Mouse (Mus musculus) lung, embryonic 16.5 days (tissue): ENCODE results near the gene Col6a3. TPM values are rescaled to one million over a fixed set of nuclear protein-coding genes. Genes with fewer than 3 reads are reported as not detected.

Experiments
- ATAC-seq: fragments of 200-750 bp; cut with Nextera tagmentation; 2 replicates; pipeline ENCODE4 v1.8.0; 2017; ENCODE audit warnings: low read depth, mild to moderate bottlenecking, moderate library complexity
- H3K27ac ChIP-seq: fragments of 300-500 bp; sonication (generic); 2 replicates; pipeline ENCODE4 v1.5.1; 2014; ENCODE audit warnings: mild to moderate bottlenecking, control low read depth, low read length
- H3K27me3 ChIP-seq: fragments of 300-500 bp; sonication (generic); 2 replicates; pipeline ENCODE4 v1.6.1; 2014; ENCODE audit warnings: low read depth, low read length, mixed read lengths; ENCODE audit not compliant: control insufficient read depth, insufficient read depth
- H3K36me3 ChIP-seq: fragments of 300-500 bp; sonication (generic); 2 replicates; pipeline ENCODE4 v1.6.1; 2014; ENCODE audit warnings: low read length; ENCODE audit not compliant: control insufficient read depth, insufficient read depth
- H3K4me1 ChIP-seq: fragments of 300-500 bp; sonication (generic); replicated peaks from 2 replicates; pipeline ENCODE4 v1.6.1; 2014; ENCODE audit warnings: low read length, mixed read lengths; ENCODE audit not compliant: control insufficient read depth, insufficient read depth
- H3K4me2 ChIP-seq: fragments of 300-500 bp; sonication (generic); 2 replicates; pipeline ENCODE4 v1.6.1; 2014; ENCODE audit warnings: low read depth, low read length, control low read depth
- H3K4me3 ChIP-seq: fragments of 300-500 bp; sonication (generic); 2 replicates; pipeline ENCODE4 v1.5.1; 2014; ENCODE audit warnings: mild to moderate bottlenecking, low read length, control low read depth
- H3K9ac ChIP-seq: fragments of 300-500 bp; sonication (generic); 2 replicates; pipeline ENCODE4 v1.6.1; 2014; ENCODE audit warnings: low read length, control low read depth
- H3K9me3 ChIP-seq: fragments of 300-500 bp; sonication (generic); 2 replicates; pipeline ENCODE4 v1.6.1; 2016; ENCODE audit warnings: low read length; ENCODE audit not compliant: control insufficient read depth
- WGBS: fragments of 180-500 bp; shearing (Covaris S2); extraction: QIAGEN DNeasy Blood & Tissue Kit; methylation state at CpG from one replicate; pipeline ENCODE4 v1.1.7; 2014; 5-methylcytosine and 5-hydroxymethylcytosine counted together
- polyA plus RNA-seq: library from polyadenylated mRNA; unstranded; fragments of >200 nt; fragmentation: Nextera tagmentation; extraction: Ambion mirVana; gene quantifications from 2 replicates; pipeline ENCODE4 v1.2.1, GENCODE M21; 2015

Col6a3 gene
- polyA plus RNA-seq, 1 experiment from 2014 or later, result 107 TPM

DNA sequence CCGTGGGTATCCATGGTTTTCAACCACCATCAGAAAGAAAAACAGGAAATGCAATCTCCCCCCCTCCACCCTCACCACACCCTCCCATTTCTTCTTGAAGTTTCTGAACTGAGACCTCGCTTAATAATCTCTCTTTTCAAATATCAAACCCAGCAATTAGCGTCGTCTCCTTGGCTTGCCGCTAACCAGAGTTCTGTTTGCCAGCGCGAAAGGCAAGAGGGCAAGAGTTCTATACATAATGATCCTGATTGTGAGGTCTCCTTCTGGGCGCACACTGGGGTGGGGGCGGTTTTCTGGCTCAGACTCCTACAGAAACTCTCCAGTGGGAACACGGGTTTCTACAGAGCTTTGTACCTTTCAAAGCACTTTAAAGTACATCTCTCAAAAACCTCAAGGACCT is 1.4 kb upstream of the Col6a3 start:
- WGBS, result 46% methylated on average over 10 of the region's 10 CpGs
- H3K9ac ChIP-seq, result no peak overlapping the region
- no peaks in the 10 kb centered on the region for H3K27me3 ChIP-seq
- H3K4me2 ChIP-seq, result no peak overlapping the region
- no peak overlapping the region for H3K4me3 ChIP-seq
- H3K27ac ChIP-seq, result no peak overlapping the region
- ATAC-seq, result no peak
- no peaks in the 10 kb centered on the region for H3K9me3 ChIP-seq
- no peaks in the 10 kb centered on the region for H3K36me3 ChIP-seq
- peaks cover 13% of the 10 kb centered on the region for H3K4me1 ChIP-seq

DNA sequence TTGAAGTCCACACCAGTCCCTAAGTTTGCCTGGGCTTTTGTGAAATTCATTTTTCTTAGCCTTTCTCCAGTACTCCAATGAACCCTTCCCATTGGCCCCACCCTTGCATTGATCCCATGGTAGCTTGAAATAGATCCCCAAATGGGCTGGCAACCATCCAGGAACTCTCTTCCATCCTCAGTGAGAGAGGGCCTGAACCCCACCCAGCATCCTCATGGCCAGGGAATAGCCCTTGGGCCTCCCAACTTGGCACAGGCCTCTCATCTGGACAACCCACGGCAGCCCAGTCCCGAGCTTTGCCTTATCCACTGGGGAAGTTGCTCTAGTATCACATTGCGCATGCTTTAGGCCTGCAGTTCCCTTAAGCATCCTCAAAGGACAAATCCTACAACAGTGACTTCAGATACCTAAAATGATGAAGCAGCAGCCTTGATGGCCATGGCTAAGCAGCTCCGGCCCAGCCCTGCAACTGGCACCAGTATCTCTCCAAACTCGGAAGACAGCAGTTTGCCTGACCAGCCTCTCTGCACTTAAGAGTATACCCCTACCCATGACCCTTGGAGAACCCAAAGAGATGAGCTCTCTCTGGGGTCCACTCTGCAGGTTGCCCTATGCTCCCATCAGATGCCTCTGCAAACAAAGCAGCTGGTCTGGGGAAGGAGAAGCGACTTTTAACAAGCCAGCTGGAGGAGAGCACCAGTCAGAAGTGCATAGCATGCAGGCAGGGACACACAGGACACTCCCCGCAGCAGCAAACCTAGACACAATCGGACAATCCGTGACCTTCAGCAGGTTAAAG is 783 bp downstream of the Col6a3 start:
- Histone ChIP-seq H3K27me3 (no peaks in the 10 kb centered on the region), H3K4me1 (peaks cover 21% of the 10 kb centered on the region), H3K4me3 (peak overlapping the region; percentile 48), H3K9ac (peak overlapping the region; percentile 65), H3K36me3 (no peaks in the 10 kb centered on the region), H3K27ac (peak overlapping the region; percentile 75), H3K4me2 (peak overlapping the region; percentile 60), H3K9me3 (no peaks in the 10 kb centered on the region)
- 54% methylated on average over 9 of the region's 9 CpGs for WGBS
- ATAC-seq, result no peak

DNA sequence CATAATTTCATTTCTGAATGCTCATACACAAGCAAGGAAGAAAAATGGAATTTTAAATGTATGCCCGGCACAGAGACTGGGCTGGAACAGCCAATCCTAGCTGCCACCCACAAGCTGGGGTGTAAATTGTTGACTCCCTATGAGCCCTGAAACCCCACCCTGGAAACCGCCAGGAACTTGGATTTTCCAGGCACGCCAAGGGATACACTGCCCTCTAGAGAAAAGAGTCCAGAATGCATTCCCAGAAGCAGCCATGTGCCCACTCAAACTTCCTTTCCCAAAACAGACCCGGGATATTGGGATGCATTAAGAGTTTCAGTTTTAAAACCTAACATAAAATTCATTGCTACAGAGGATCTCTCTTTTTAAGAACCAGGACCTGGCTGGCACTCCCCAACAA is 3.5 kb downstream of the Col6a3 start:
- peak overlapping the region; percentile 48 for H3K4me3 ChIP-seq
- H3K4me1 ChIP-seq, result peaks cover 42% of the 10 kb centered on the region
- WGBS, result 2% methylated on average over 4 of the region's 4 CpGs

DNA sequence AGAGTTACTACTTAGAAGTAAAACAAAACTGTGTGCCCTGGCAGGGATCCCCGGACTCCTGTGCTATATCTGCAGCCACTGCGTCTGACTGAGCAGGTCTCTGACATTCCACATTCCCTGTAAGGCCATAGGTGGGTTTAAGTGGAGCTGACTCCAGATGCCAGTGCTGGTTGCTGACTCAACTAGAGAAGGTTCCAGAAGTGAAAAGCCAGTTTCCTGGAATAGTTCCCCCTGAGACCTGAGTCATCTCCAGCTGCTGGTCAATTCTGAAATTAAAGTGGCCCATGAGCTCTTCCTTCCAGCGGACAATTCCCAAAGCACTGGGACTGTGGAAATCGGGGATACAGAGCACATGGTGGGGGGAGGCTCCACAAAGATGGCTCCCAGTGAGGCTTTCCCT is 5.1 kb downstream of the Col6a3 start:
- peak overlapping the region; percentile 33 for H3K4me2 ChIP-seq
- H3K4me3 ChIP-seq, result peak overlapping the region; percentile 20
- H3K36me3 ChIP-seq, result no peaks in the 10 kb centered on the region
- no peaks in the 10 kb centered on the region for H3K9me3 ChIP-seq
- peak overlapping the region; percentile 42 for H3K9ac ChIP-seq
- H3K27ac ChIP-seq, result peak overlapping the region; percentile 85
- WGBS, result 58% methylated on average over 4 of the region's 4 CpGs
- no peak for ATAC-seq
- H3K27me3 ChIP-seq, result no peaks in the 10 kb centered on the region
- H3K4me1 ChIP-seq, result peaks cover 35% of the 10 kb centered on the region

More for the DNA sequence above, 3.5 kb downstream of the Col6a3 start:
- H3K9ac ChIP-seq, result peak overlapping the region; percentile 41
- peak overlapping the region; percentile 48; the same call in 1 of the 2 replicates for H3K27ac ChIP-seq
- peak overlapping the region; percentile 60 for H3K4me2 ChIP-seq
- H3K9me3 ChIP-seq, result no peaks in the 10 kb centered on the region
- no peaks in the 10 kb centered on the region for H3K36me3 ChIP-seq
- ATAC-seq, result no peak
- no peaks in the 10 kb centered on the region for H3K27me3 ChIP-seq

DNA sequence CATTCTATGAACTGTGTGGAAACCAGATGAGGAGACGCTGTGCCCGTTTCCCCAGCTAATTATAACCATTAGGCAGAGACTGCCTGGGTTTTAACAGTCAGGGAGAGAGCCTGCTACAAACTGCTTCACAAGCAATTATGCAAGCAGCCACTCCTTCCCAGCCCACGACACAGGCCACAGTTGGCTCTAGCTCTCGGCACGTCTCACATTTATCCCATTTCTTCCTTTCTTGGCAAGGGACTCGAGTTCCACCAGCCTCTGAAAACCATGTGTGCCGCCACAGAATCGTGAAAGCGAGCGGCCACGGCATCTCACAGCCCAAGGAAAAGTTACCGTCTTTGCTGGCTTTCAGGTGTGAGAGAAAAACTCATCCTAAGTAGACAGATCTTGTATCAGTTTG is 5.5 kb downstream of the Col6a3 start:
- Histone ChIP-seq H3K4me1 (peaks cover 35% of the 10 kb centered on the region), H3K9me3 (no peaks in the 10 kb centered on the region), H3K27me3 (no peaks in the 10 kb centered on the region), H3K4me2 (peak overlapping the region; percentile 33), H3K27ac (peak overlapping the region; percentile 85), H3K36me3 (no peaks in the 10 kb centered on the region), H3K4me3 (peak overlapping the region; percentile 20), H3K9ac (peak overlapping the region; percentile 42; the same call in 1 of the 2 replicates)
- ATAC-seq, result peak; percentile 81
- 39% methylated on average over 12 of the region's 12 CpGs for WGBS

DNA sequence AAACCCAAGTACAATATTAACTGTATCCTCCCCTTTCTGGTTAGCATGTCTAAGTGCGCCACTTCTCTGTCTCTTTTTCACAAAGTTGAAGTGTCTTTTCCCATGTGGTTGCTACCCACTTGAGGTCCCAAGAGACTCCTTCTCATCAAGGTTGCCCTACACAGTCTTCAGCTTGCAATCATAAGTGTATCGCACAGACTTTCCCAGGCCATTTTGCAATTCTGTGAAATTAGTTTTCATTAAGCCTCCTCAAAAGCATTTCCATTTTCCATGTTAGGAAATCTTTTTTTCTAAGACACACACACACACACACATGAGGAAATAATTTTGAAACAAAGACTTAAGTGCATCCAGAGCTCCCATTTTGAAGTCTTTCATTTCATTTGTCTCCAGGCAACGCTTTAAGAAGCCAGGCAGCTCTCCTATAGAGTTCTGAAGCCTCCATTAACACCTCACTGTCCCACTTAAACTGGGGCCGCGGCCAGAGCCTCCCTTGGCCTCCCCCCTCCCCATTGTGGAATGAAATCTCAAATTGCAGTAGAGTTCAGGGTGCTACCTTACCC is 7.5 kb downstream of the Col6a3 start:
- Histone ChIP-seq H3K9ac (no peak overlapping the region), H3K4me2 (no peak overlapping the region), H3K4me3 (no peak overlapping the region), H3K9me3 (no peaks in the 10 kb centered on the region), H3K36me3 (no peaks in the 10 kb centered on the region), H3K27me3 (no peaks in the 10 kb centered on the region), H3K27ac (peak overlapping the region; percentile 52), H3K4me1 (peaks cover 32% of the 10 kb centered on the region)
- ATAC-seq, result no peak
- 39% methylated on average over 5 of the region's 5 CpGs for WGBS

DNA sequence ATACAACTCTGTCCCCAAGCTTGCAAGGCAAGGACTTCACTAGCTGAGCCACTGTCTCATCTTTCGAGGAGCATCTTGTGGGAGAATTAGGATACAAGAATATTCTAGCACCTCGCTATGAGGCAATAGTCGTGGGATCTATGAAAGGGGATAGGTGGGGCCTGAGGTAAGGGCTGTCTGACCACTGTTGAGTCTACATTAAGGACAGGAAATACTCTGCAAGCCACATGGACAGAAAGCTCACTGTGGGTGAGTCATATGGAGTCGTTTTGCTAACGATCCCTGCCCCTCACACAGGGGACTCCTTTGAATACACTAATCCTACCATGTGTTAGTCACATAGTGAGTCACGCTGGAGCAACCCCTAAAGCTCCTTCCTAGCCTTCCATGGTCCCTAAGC is 9.1 kb downstream of the Col6a3 start:
- H3K36me3 ChIP-seq, result no peaks in the 10 kb centered on the region
- H3K27ac ChIP-seq, result no peak overlapping the region
- no peak overlapping the region for H3K9ac ChIP-seq
- no peaks in the 10 kb centered on the region for H3K27me3 ChIP-seq
- no peaks in the 10 kb centered on the region for H3K9me3 ChIP-seq
- 66% methylated on average over 6 of the region's 6 CpGs for WGBS
- no peak overlapping the region for H3K4me3 ChIP-seq
- peaks cover 28% of the 10 kb centered on the region for H3K4me1 ChIP-seq
- no peak for ATAC-seq
- no peak overlapping the region for H3K4me2 ChIP-seq

DNA sequence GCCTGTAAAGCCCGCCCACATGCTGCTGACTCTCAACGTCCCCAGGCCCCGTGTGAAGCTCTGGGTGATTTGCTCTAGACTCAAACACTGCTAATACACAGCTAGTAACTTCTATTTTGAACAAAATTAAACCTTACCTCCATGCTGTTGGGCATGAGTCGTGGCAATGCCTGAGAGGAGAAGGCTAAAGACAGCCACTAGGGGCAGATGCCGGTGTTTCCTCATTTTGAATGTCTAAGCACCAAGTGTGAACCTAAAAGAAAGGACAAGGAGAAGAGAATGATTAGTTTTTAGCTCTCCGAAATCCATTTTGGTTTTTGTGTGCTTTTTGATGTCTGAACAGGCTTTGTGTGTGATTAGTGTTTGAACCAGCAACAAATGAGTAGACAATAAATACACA is 13.8 kb downstream of the Col6a3 start:
- H3K4me2 ChIP-seq, result no peak overlapping the region
- H3K36me3 ChIP-seq, result no peaks in the 10 kb centered on the region
- WGBS, result 48% methylated on average over 6 of the region's 6 CpGs
- H3K27me3 ChIP-seq, result no peaks in the 10 kb centered on the region
- no peak overlapping the region for H3K4me3 ChIP-seq
- H3K9ac ChIP-seq, result no peak overlapping the region
- no peaks in the 10 kb centered on the region for H3K9me3 ChIP-seq
- H3K27ac ChIP-seq, result no peak overlapping the region
- H3K4me1 ChIP-seq, result no peaks in the 10 kb centered on the region
- ATAC-seq, result no peak

DNA sequence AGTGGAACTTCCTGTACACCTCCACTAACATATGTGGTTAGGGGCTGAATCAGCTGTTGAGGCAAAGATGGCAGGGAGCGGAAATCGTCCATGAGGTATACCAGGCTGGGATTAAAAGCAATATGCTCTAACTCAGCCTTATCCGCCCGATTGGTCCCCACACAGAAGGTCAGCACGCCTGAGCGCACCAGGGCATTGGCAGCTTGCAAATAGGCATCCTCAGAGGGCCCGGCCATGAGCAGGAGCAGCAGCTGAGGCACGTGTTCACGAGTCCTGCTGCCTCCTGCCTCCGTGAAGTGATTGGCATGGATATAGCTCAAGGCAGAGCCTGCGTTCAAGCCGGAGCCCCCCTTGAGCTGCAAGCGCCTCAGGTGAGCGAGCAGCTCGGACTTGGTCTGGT is 30.5 kb downstream of the Col6a3 start:
- ATAC-seq, result no peak
- H3K9ac ChIP-seq, result no peak overlapping the region
- 89% methylated on average over 15 of the region's 15 CpGs for WGBS

More for the DNA sequence above, 30.5 kb downstream of the Col6a3 start:
- no peaks in the 10 kb centered on the region for H3K9me3 ChIP-seq
- H3K27me3 ChIP-seq, result no peaks in the 10 kb centered on the region
- H3K4me1 ChIP-seq, result no peaks in the 10 kb centered on the region
- no peak overlapping the region for H3K4me2 ChIP-seq
- H3K36me3 ChIP-seq, result peaks cover 8% of the 10 kb centered on the region; the same call in 1 of the 2 replicates
- H3K27ac ChIP-seq, result no peak overlapping the region
- no peak overlapping the region for H3K4me3 ChIP-seq
